Mouse (Mus musculus): ENCODE data around the gene Sidt2. TPM values are rescaled to one million over a fixed set of nuclear protein-coding genes. Genes with fewer than 3 reads are reported as not detected.

Gene Sidt2
- polyA plus RNA-seq (2014; fragmentation: Illumina TruSeq; extraction: RNeasy Lipid Tissue Mini Kit (QIAGEN cat#74804); ENCODE audit: low read depth, low replicate concordance), result 28.4 TPM

GRCm38 (mm10) chr9:45955107-45955963, at the start of gene Sidt2:
Gene Sidt2 (minus strand): TSS chr9:45955258.

GRCm38 (mm10) chr9:45935628-45936210, 19.3 kb downstream of the Sidt2 start, which contains the start of gene Tagln:
Gene Tagln (minus strand): TSS chr9:45936058.

DNA sequence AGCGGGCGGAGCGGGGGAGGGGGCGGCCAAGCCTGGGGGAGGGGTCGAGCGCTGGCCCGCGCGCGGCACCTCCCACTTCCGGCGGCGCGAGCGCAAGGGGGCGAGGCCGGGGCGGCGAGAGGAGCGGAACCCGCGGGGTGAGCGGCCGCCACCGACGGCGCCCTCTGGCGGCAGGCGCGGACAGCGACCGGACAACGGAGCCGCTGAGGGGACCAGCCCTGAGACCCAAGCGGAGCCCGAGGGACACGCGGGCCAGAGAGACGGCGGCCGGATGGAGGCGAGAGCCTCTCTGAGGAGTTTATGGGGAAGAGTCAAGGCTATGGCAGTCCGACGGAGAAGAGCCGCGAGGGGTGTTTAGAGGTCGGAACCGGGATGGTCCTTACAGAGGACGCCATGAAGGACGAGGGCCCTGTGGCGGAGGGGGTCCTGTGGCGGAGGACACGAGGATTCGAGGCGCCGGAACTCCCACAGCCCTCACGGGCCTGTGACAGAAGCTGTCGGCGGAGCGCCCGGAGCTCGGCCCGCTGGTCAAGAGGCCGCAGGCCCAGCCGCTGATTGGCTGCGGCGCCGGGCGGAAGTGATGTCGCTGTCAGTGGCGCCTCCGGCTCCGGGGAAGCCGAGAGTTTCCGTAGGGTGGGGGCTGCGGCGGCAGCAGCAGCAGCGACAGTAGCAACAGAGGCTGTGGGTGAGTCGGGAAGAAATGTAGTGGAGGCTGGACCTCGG, 48.5 kb downstream of the Sidt2 start, which contains the start of the genes Pcsk7 and Rnf214:
Gene Pcsk7, plus strand, starts transcription at position 143 of the 723 bp plus-strand sequence.
Gene Rnf214, minus strand, starts transcription at position 557 of the 723 bp plus-strand sequence.

Other genes starting within 250 kb of the Sidt2 start
- gene Cep164, start 126.6 kb downstream of the Sidt2 start, polyA plus RNA-seq (2014; fragmentation: Illumina TruSeq; extraction: RNeasy Lipid Tissue Mini Kit (QIAGEN cat#74804); ENCODE audit: low read depth, low replicate concordance), result 2.7 TPM
- gene Bace1, start 116.7 kb downstream of the Sidt2 start, polyA plus RNA-seq (2014; fragmentation: Illumina TruSeq; extraction: RNeasy Lipid Tissue Mini Kit (QIAGEN cat#74804); ENCODE audit: low read depth, low replicate concordance), result 38.4 TPM
- 2.9 TPM for gene Pcsk7, start 48.8 kb downstream of the Sidt2 start, polyA plus RNA-seq (2014; fragmentation: Illumina TruSeq; extraction: RNeasy Lipid Tissue Mini Kit (QIAGEN cat#74804); ENCODE audit: low read depth, low replicate concordance)
- gene Rnf214, start 48.3 kb downstream of the Sidt2 start, polyA plus RNA-seq (2014; fragmentation: Illumina TruSeq; extraction: RNeasy Lipid Tissue Mini Kit (QIAGEN cat#74804); ENCODE audit: low read depth, low replicate concordance), result 88.4 TPM
- 29.6 TPM for gene Tagln, start 19.2 kb downstream of the Sidt2 start, polyA plus RNA-seq (2014; fragmentation: Illumina TruSeq; extraction: RNeasy Lipid Tissue Mini Kit (QIAGEN cat#74804); ENCODE audit: low read depth, low replicate concordance)
- 158 TPM for gene Pafah1b2, start 57.4 kb upstream of the Sidt2 start, polyA plus RNA-seq (2014; fragmentation: Illumina TruSeq; extraction: RNeasy Lipid Tissue Mini Kit (QIAGEN cat#74804); ENCODE audit: low read depth, low replicate concordance)
- 9.1 TPM for gene Sik3, start 57.6 kb upstream of the Sidt2 start, polyA plus RNA-seq (2014; fragmentation: Illumina TruSeq; extraction: RNeasy Lipid Tissue Mini Kit (QIAGEN cat#74804); ENCODE audit: low read depth, low replicate concordance)